Comparison of ENCODE assay signal across 11 mouse cellular contexts in the genomic region with DNA sequence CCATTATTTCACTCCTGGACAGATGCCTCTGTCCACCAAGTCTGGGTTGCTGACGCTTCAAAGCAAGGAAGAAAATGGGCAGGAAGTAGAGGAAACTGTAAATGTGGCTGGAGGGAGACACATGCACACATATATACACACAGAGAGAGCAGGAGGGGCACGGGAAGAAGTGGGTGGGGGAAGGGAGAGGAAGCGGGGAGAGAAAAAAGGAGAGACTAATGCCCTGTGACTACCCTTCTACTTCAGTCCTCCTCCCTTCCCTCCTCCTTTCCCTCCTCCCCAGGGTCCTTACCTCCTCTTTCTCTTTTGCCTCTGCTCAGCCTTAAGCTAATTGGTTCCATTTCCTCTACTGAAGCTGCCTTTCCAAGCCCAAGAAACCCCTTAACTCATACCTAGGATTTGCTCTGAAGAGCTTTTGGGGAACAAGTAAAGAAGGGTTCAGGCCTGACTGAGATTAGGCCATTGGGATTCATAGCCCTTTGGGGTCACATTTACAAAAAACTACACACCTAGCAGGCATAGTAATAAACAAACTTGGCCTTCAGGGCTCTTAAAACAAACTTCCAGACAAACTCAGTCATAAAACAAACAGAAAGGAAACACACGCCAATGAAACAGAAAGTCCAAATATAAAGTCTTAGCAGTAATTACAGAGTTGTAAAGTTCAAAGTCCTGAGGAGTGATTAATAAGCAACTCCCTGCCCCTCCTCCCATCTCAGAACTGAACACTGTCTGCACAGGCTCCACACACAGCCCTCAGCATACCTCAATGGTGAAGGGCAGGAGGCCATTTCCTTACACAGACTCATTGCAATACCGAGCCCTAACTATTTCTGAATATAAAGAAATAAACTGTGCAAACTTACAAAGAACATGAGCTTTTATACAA. TPM values are rescaled to one million over a fixed set of nuclear protein-coding genes. Genes with fewer than 3 reads are reported as not detected.
DNase-seq lines count a peak whose midpoint lies in the region; TF ChIP-seq lines count a peak whose summit lies in the region.
"Had no signal": no experiment of that assay in that cellular context is flagged by ENCODE, and none has a peak within 500 bp of the region (broad histone marks: within the 10 kb centered on the region; RNA-seq: fewer than 3 reads in every experiment).

No protein-coding gene starts in this region.

- WGBS in limb, embryonic 10.5 days: 22% methylated on average over 5 of the region's 5 CpGs

- peak; percentile 28 for DNase-seq in embryo, embryonic 10.5 days (ENCODE audit: low spot score)
- no peak for DNase-seq in embryo, embryonic 10 days (ENCODE audit: low spot score)
- DNase-seq in thymus, postnatal 25 days: peak; percentile 11
- no peak for DNase-seq in thymus, adult 18-20 months
- peak; percentile 49 for DNase-seq in limb, embryonic 10.5 days (ENCODE audit: low spot score)
- DNase-seq in adrenal gland, adult 2 months: no peak
- no peak for DNase-seq in layer of hippocampus, adult 2 months (ENCODE audit: low spot score in 2 of 2)
- no peak for DNase-seq in left cerebral cortex, postnatal 25 days (ENCODE audit: low spot score in 2 of 2)
- DNase-seq: right cerebral cortex, postnatal 4 days had no signal

- H3K9me3 ChIP-seq in limb, embryonic 10.5 days (replicated peaks): no peaks in the 10 kb centered on the region
- H3K9me3 ChIP-seq: neural tube, embryonic 12.5 days had no signal

- intact Hi-C loops in left cerebral cortex, postnatal 25 days (cut with DNase I): no loop called here

- H3K27ac ChIP-seq in limb, embryonic 10.5 days: peak overlapping the region; percentile 88
- no peak overlapping the region for H3K27ac ChIP-seq in layer of hippocampus, adult 2 months
- H3K27ac ChIP-seq: neural tube, embryonic 12.5 days had no signal

- no peaks in the 10 kb centered on the region for H3K27me3 ChIP-seq in limb, embryonic 10.5 days (ENCODE audit: low read depth, poor library complexity, severe bottlenecking)
- H3K27me3 ChIP-seq: neural tube, embryonic 12.5 days had no signal

- H3K4me1 ChIP-seq in limb, embryonic 10.5 days: peaks cover 29% of the 10 kb centered on the region
- H3K4me1 ChIP-seq: neural tube, embryonic 12.5 days had no signal

- H3K4me3 ChIP-seq in limb, embryonic 10.5 days: no peak overlapping the region
- H3K4me3 ChIP-seq in layer of hippocampus, adult 2 months: no peak overlapping the region
- H3K4me3 ChIP-seq: neural tube, embryonic 12.5 days had no signal

- H3K36me3 ChIP-seq in limb, embryonic 10.5 days: no peaks in the 10 kb centered on the region
- H3K36me3 ChIP-seq: neural tube, embryonic 12.5 days had no signal

- TF ChIP-seq CTCF in layer of hippocampus, adult 2 months (conservative IDR thresholded peaks at IDR 0.05): no peak

RNA-seq across cellular contexts. Expression of a gene that starts 36.7 kb away (rescaled TPM):
- 21.3 and 22.0 TPM in 2 replicates for polyA plus RNA-seq in limb, embryonic 10.5 days (2016; fragmentation: Nextera tagmentation; extraction: Ambion mirVana)
- total RNA-seq in adrenal gland, adult 2 months (2021): 10 to 100 TPM; 12.3 to 16.6 TPM
- polyA plus RNA-seq in adrenal gland, adult 2 months (2012; rRNA removed): 35.7 and 42.8 TPM in 2 replicates
- 10 to 100 TPM; 18.1 to 20.9 TPM for total RNA-seq in layer of hippocampus, adult 2 months (2021)
- 10 to 100 TPM; 21.4 to 26.5 TPM for total RNA-seq in left cerebral cortex, postnatal 25 days (2021)

RNA-seq across cellular contexts. Expression of a gene that starts 36.8 kb away (rescaled TPM):
- 104 and 106 TPM in 2 replicates for polyA plus RNA-seq in limb, embryonic 10.5 days (2016; fragmentation: Nextera tagmentation; extraction: Ambion mirVana)
- total RNA-seq in adrenal gland, adult 2 months (2021): 100 to 1,000 TPM; 122 to 130 TPM
- 7.4 and 9.6 TPM in 2 replicates for polyA plus RNA-seq in adrenal gland, adult 2 months (2012; rRNA removed)
- 10 to 100 TPM; 57.4 to 62.7 TPM for total RNA-seq in layer of hippocampus, adult 2 months (2021)
- total RNA-seq in left cerebral cortex, postnatal 25 days (2021): 10 to 100 TPM; 54.7 to 58.8 TPM

RNA-seq across cellular contexts. Expression of a gene that starts 52.8 kb away (rescaled TPM):
- polyA plus RNA-seq in limb, embryonic 10.5 days (2016; fragmentation: Nextera tagmentation; extraction: Ambion mirVana): 0.14 TPM in 1 of 2 replicates, not detected in the other
- total RNA-seq in adrenal gland, adult 2 months (2021): under 1 TPM; 0.35 to 0.45 TPM
- not detected in 2 replicates for polyA plus RNA-seq in adrenal gland, adult 2 months (2012; rRNA removed)
- total RNA-seq in layer of hippocampus, adult 2 months (2021): 1 to 10 TPM; 1.3 to 2.5 TPM
- total RNA-seq in left cerebral cortex, postnatal 25 days (2021): under 1 TPM; 0.25 to 0.80 TPM
- total RNA-seq: megakaryocyte-erythroid progenitor cell, adult 5-6 weeks had no signal
- polyA plus RNA-seq: neural tube, embryonic 12.5 days had no signal

Comparison
In these comparisons a context has a peak if more than half of its experiments do, and no peak if none do; other contexts are left out.
1. DNase-seq: peak in embryo, embryonic 10.5 days (single experiment), thymus, postnatal 25 days (single experiment) and limb, embryonic 10.5 days (single experiment); none in embryo, embryonic 10 days (single experiment), thymus, adult 18-20 months (0 of 2), adrenal gland, adult 2 months (single experiment), layer of hippocampus, adult 2 months (0 of 2) and left cerebral cortex, postnatal 25 days (0 of 2).